Mouse (Mus musculus): ENCODE data around the gene Tmem94. TPM values are rescaled to one million over a fixed set of nuclear protein-coding genes. Genes with fewer than 3 reads are reported as not detected.

The Tmem94 gene
- polyA plus RNA-seq, 1 experiment, result 42.0 TPM

DNA sequence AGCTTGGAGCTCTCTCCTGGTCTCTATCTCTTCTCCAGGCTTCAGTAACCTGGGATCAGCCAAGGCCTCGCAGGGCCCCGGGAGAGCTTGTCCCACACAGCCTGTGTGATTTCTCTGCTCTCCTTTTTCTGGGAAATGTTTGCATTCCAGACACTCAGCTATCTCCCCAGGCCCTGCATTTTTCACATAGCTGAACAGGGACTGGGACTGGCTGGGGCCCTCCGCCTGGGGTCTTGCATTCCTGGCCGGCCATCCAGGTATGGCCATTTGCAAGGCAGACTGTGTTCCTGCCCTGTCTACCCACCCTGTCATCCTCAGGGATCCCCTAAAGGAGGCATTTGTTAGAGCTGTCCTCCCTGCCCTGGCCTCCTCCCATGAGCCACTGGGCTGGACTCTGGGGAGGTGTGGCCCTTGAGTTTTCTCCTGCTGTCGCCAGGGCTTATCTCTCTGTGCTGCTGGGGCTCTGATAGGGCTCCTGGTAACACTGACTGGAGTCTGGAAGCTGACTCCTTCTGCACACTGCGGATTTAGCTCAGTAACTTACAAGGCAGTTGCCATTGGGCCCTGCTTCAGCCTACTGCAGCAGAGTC is 76.8 kb downstream of the Tmem94 start:
- Histone ChIP-seq H3K27ac (ENCODE audit: insufficient read depth, low read length) (no peak overlapping the region), H3K36me3 (ENCODE audit: control insufficient read depth, insufficient read depth, low read length) (peaks cover 11% of the 10 kb centered on the region), H3K27me3 (ENCODE audit: control insufficient read depth, insufficient read depth, low read length) (no peaks in the 10 kb centered on the region), H3K4me1 (ENCODE audit: control insufficient read depth, insufficient read depth, insufficient read length) (no peaks in the 10 kb centered on the region), H3K4me3 (ENCODE audit: extremely low read depth, insufficient read depth, insufficient read length) (no peak overlapping the region)
- TF ChIP-seq POLR2A (IDR thresholded peaks at IDR 0.05; ENCODE audit: low read depth, low read length) (no peak), CTCF (IDR thresholded peaks at IDR 0.05; ENCODE audit: extremely low read depth, insufficient read depth, insufficient read length, insufficient replicate concordance) (no peak)
- no peak for DNase-seq (ENCODE audit: low read depth in 1 of 2, low spot score in 2 of 2)
- WGBS, result 84% methylated on average over 6 of the region's 6 CpGs

GRCm38 (mm10) chr11:115843141-115843890 is 78.1 kb downstream of the Tmem94 start:
- peaks cover 17% of the 10 kb centered on the region for H3K36me3 ChIP-seq (ENCODE audit: control insufficient read depth, insufficient read depth, low read length)
- TF ChIP-seq POLR2A (IDR thresholded peaks at IDR 0.05; ENCODE audit: low read depth, low read length), result no peak
- no peak for TF ChIP-seq CTCF (IDR thresholded peaks at IDR 0.05; ENCODE audit: extremely low read depth, insufficient read depth, insufficient read length, insufficient replicate concordance)
- 87% methylated on average over 14 of the region's 14 CpGs for WGBS
- H3K4me1 ChIP-seq (ENCODE audit: control insufficient read depth, insufficient read depth, insufficient read length), result no peaks in the 10 kb centered on the region
- no peak overlapping the region for H3K4me3 ChIP-seq (ENCODE audit: extremely low read depth, insufficient read depth, insufficient read length)
- no peak overlapping the region for H3K27ac ChIP-seq (ENCODE audit: insufficient read depth, low read length)
- H3K27me3 ChIP-seq (ENCODE audit: control insufficient read depth, insufficient read depth, low read length), result no peaks in the 10 kb centered on the region
- DNase-seq (ENCODE audit: low read depth in 1 of 2, low spot score in 2 of 2), result no peak

DNA sequence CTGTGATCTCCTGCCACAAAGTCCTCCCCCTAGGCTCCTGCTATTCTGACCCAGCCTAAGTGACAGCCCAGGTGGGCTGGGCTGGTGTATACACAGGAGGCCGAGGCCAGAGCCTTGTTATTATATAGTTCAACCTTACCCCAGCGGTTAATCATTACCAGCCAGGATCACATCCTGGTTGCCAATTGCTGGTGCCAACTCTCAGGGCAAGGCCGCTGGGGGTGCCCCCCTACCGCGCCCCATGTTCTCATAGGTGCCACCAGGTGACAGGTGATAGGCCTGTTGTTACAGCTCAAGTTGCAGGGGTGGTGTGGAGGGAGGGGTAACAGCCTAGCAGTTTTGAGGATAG is 78.6 kb downstream of the Tmem94 start:
- Histone ChIP-seq H3K27ac (ENCODE audit: insufficient read depth, low read length) (no peak overlapping the region), H3K4me3 (ENCODE audit: extremely low read depth, insufficient read depth, insufficient read length) (no peak overlapping the region), H3K4me1 (ENCODE audit: control insufficient read depth, insufficient read depth, insufficient read length) (no peaks in the 10 kb centered on the region), H3K27me3 (ENCODE audit: control insufficient read depth, insufficient read depth, low read length) (no peaks in the 10 kb centered on the region), H3K36me3 (ENCODE audit: control insufficient read depth, insufficient read depth, low read length) (peaks cover 22% of the 10 kb centered on the region)
- DNase-seq (ENCODE audit: low read depth in 1 of 2, low spot score in 2 of 2), result no peak
- WGBS, result 91% methylated on average over 5 of the region's 5 CpGs
- TF ChIP-seq POLR2A (IDR thresholded peaks at IDR 0.05; ENCODE audit: low read depth, low read length), result no peak
- no peak for TF ChIP-seq CTCF (IDR thresholded peaks at IDR 0.05; ENCODE audit: extremely low read depth, insufficient read depth, insufficient read length, insufficient replicate concordance)

GRCm38 (mm10) chr11:115844240-115844639 is 79.0 kb downstream of the Tmem94 start:
- 75% methylated on average over 8 of the region's 8 CpGs for WGBS
- no peak for TF ChIP-seq CTCF (IDR thresholded peaks at IDR 0.05; ENCODE audit: extremely low read depth, insufficient read depth, insufficient read length, insufficient replicate concordance)
- no peak for TF ChIP-seq POLR2A (IDR thresholded peaks at IDR 0.05; ENCODE audit: low read depth, low read length)
- H3K4me3 ChIP-seq (ENCODE audit: extremely low read depth, insufficient read depth, insufficient read length), result no peak overlapping the region
- H3K27ac ChIP-seq (ENCODE audit: insufficient read depth, low read length), result no peak overlapping the region
- no peak for DNase-seq (ENCODE audit: low read depth in 1 of 2, low spot score in 2 of 2)
- no peaks in the 10 kb centered on the region for H3K4me1 ChIP-seq (ENCODE audit: control insufficient read depth, insufficient read depth, insufficient read length)
- H3K27me3 ChIP-seq (ENCODE audit: control insufficient read depth, insufficient read depth, low read length), result no peaks in the 10 kb centered on the region
- H3K36me3 ChIP-seq (ENCODE audit: control insufficient read depth, insufficient read depth, low read length), result peaks cover 22% of the 10 kb centered on the region

DNA sequence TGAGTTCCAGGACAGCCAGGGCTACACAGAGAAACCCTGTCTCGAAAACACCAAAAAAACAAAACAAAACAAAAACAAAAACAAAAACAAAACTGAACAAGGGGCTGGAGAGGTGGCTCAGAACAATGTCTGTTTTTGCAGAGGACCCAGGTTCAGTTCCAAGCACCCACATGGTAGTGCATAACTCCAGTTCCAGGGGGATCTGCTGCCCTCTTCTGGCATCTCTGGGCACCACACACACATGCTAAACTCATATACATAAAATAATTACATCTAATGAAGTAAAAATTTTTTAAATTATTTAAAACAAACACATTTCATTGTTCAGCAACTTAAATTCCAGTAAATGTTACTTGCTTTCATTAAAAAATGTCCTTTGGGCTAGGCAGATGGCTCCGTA is 80.6 kb downstream of the Tmem94 start:
- TF ChIP-seq POLR2A (IDR thresholded peaks at IDR 0.05; ENCODE audit: low read depth, low read length) (no peak), CTCF (IDR thresholded peaks at IDR 0.05; ENCODE audit: extremely low read depth, insufficient read depth, insufficient read length, insufficient replicate concordance) (no peak)
- Histone ChIP-seq H3K27ac (ENCODE audit: insufficient read depth, low read length) (no peak overlapping the region), H3K4me1 (ENCODE audit: control insufficient read depth, insufficient read depth, insufficient read length) (no peaks in the 10 kb centered on the region), H3K27me3 (ENCODE audit: control insufficient read depth, insufficient read depth, low read length) (no peaks in the 10 kb centered on the region), H3K4me3 (ENCODE audit: extremely low read depth, insufficient read depth, insufficient read length) (no peak overlapping the region), H3K36me3 (ENCODE audit: control insufficient read depth, insufficient read depth, low read length) (peaks cover 34% of the 10 kb centered on the region)
- no peak for DNase-seq (ENCODE audit: low read depth in 1 of 2, low spot score in 2 of 2)
- WGBS, result 96% methylated on average over 2 of the region's 2 CpGs

Other genes starting within 250 kb of the Tmem94 start
- 25.8 and 28.3 TPM in 2 replicates for gene Sumo2, start 229.2 kb upstream of the Tmem94 start, polyA plus RNA-seq (2012; rRNA removed)
- 41.4 and 42.4 TPM in 2 replicates for gene Nup85, start 201.0 kb upstream of the Tmem94 start, polyA plus RNA-seq (2012; rRNA removed)
- gene Mrps7, start 161.5 kb upstream of the Tmem94 start, polyA plus RNA-seq (2012; rRNA removed), result 10.6 and 13.6 TPM in 2 replicates
- 39.4 and 40.9 TPM in 2 replicates for gene Gga3, start 161.4 kb upstream of the Tmem94 start, polyA plus RNA-seq (2012; rRNA removed)
- gene Mif4gd, start 152.5 kb upstream of the Tmem94 start, polyA plus RNA-seq (2012; rRNA removed), result 175 and 210 TPM in 2 replicates
- gene Slc25a19, start 137.1 kb upstream of the Tmem94 start, polyA plus RNA-seq (2012; rRNA removed), result 64.0 and 82.0 TPM in 2 replicates
- 74.4 and 74.7 TPM in 2 replicates for gene Grb2, start 56.8 kb upstream of the Tmem94 start, polyA plus RNA-seq (2012; rRNA removed)
- gene Caskin2, start 48.2 kb downstream of the Tmem94 start, polyA plus RNA-seq (2012; rRNA removed), result 13.2 and 15.9 TPM in 2 replicates
- 30.8 and 42.9 TPM in 2 replicates for gene Tsen54, start 49.3 kb downstream of the Tmem94 start, polyA plus RNA-seq (2012; rRNA removed)
- 26.1 and 26.7 TPM in 2 replicates for gene Llgl2, start 58.6 kb downstream of the Tmem94 start, polyA plus RNA-seq (2012; rRNA removed)
- gene Myo15b, start 93.0 kb downstream of the Tmem94 start, polyA plus RNA-seq (2012; rRNA removed), result 1.6 and 1.7 TPM in 2 replicates
- 5.7 and 8.0 TPM in 2 replicates for gene Smim5, start 134.5 kb downstream of the Tmem94 start, polyA plus RNA-seq (2012; rRNA removed)
- 0.19 and 0.54 TPM in 2 replicates for gene Smim6, start 146.6 kb downstream of the Tmem94 start, polyA plus RNA-seq (2012; rRNA removed)
- 19.9 and 26.7 TPM in 2 replicates for gene Sap30bp, start 167.8 kb downstream of the Tmem94 start, polyA plus RNA-seq (2012; rRNA removed)
- 28.7 and 32.1 TPM in 2 replicates for gene Recql5, start 168.0 kb downstream of the Tmem94 start, polyA plus RNA-seq (2012; rRNA removed)
- gene Itgb4, start 209.3 kb downstream of the Tmem94 start, polyA plus RNA-seq (2012; rRNA removed), result 2.5 and 2.8 TPM in 2 replicates
- gene Galk1, start 247.3 kb downstream of the Tmem94 start, polyA plus RNA-seq (2012; rRNA removed), result 30.8 and 39.4 TPM in 2 replicates